Mouse (Mus musculus) brain, embryonic 14.5 days (tissue): ENCODE data around the gene Upk3a. TPM values are rescaled to one million over a fixed set of nuclear protein-coding genes. Genes with fewer than 3 reads are reported as not detected.

Experiments used
- DNase-seq: peaks from one replicate; pipeline ENCODE4 v3.0.0-alpha.2; 2011; ENCODE audit warnings: low read depth
- CTCF ChIP-seq: fragments of 200-500 bp; IDR thresholded peaks from 2 replicates; pipeline ENCODE4 v1.5.1; 2012; ENCODE audit warnings: inconsistent platforms, mild to moderate bottlenecking, moderate library complexity, borderline replicate concordance; ENCODE audit not compliant: insufficient read depth, insufficient read length; ENCODE audit errors: extremely low read depth
- POLR2A ChIP-seq: fragments of 200-500 bp; IDR thresholded peaks from 2 replicates; pipeline ENCODE4 v1.6.1; 2012; ENCODE audit warnings: mild to moderate bottlenecking, inconsistent platforms, borderline replicate concordance; ENCODE audit not compliant: poor library complexity, insufficient read depth, insufficient read length, severe bottlenecking; ENCODE audit errors: extremely low read depth
- polyA plus RNA-seq: library from polyadenylated mRNA; depleted of rRNA; stranded (reverse); fragments of >200 nt; gene quantifications from 2 replicates; pipeline ENCODE4 v1.2.3, GENCODE M21; 2012; rRNA removed

Upk3a gene
- polyA plus RNA-seq: 0.28 and 0.53 TPM in 2 replicates

GRCm38 (mm10) chr15:85016951-85017664, at the start of gene Upk3a:
Gene Upk3a, plus strand, starts transcription at chr15:85017141.
- TF ChIP-seq CTCF: no peak
- no peak for TF ChIP-seq POLR2A
- no peak for DNase-seq

GRCm38 (mm10) chr15:84968534-84968933, 48.4 kb upstream of the Upk3a start:
- no peak for TF ChIP-seq POLR2A
- no peak for TF ChIP-seq CTCF

DNA sequence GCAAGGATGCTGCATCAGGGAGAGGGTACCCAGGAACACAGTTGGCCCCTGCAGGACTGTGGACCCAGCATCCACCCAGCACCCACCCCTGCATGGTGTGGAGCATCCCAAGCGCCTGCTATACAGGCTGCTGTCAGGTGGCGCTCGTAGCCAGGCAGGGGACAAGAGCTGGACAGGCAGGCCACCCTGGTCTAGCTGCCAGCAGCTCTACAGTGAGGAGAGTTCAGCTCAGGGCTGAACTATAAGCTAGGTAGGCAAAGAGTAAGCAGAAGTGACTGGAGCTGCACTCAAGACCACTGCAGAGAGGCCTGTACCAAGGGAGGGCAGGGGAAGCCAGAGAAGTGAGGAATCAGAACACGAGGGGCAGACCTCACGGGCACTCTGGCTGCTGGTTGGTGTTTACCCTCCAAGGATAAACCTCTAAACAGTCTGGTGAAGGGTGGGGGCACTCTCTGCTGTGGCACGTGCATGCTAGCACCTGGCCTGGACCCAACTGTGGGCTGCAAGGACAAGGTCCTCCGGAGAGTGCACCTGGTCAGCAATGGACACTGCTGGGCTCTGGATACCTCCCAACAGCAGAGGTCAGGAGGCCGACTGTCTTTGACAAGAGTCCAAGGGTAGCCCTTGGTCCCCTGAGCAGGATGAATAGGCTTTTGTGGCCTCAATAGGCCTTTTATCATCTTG, 43.9 kb upstream of the Upk3a start:
- DNase-seq: no peak
- TF ChIP-seq POLR2A (no peak), CTCF (no peak)

More at GRCm38 (mm10) chr15:84968534-84968933, 48.4 kb upstream of the Upk3a start:
- DNase-seq: no peak

DNA sequence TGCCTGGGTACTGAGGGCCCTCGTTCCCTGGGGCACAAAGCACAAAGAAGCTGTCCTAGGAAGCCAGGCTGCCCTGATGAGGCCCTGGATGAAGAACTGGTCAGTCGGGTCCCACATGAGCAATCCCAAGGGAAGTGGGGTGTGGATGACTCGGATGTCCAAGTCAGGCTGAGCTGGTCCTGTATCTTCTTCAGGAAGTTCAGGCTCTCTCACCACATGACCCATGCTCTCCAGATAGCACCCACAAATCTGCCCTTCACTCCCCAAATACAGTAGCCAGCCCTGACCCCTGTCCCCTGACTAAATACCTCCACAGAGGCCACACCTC, 43.4 kb upstream of the Upk3a start:
- DNase-seq: no peak
- no peak for TF ChIP-seq POLR2A

DNA sequence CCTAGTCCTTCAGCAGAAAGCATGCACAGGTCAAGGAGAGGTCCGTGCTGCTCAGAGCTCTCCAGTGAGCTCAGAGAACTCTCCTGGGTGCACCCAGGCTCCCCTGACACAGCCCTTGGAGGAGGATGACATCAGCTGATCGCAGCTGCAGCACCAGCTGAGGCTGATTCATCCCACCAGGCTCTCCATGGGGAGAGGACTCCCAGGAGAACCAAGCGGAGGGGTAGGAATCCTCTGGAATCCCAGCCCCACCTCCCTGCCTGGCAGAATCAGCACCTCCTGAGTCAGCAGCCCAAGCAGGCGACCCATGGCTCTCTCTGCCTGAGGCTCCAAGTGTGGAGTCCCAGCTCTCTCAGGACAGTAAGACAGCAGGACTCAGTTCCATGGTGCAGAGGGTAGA, 41.2 kb upstream of the Upk3a start:
- DNase-seq: no peak
- TF ChIP-seq POLR2A (no peak), CTCF (no peak)

DNA sequence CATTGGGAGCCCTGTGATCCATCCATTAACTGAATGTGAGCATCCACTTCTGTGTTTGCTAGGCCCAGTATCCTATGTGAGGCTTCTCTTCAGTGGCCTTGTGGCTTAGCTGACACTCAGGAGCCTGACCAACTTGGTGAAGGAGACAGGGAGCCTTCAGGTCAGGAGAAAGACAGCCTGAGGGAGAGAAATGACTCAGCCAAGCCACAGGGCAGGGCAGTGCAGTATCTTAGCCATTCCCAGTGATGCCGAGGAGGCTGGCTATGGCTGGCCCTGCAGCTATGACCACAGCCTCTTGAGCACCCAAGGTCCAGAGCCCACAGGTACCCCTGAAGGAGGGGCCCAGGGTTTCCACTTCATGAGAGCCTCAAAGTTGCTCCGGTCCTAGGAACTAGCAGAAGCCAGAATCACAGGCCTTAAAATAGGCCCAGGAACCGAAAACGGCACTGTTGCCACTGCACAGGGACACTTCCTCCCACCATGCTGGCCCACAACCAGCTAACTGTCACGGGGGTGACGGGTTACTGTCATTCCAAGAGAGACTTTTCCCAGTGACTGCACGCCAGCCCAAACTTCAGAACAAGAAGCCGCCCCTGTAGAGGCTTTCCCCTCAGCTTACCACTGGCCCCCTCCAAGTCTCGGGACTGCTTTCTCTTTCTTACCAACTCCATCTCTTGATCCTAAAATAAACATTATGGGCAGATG, 35.2 kb upstream of the Upk3a start:
- no peak for DNase-seq
- TF ChIP-seq CTCF (no peak), POLR2A (no peak)

DNA sequence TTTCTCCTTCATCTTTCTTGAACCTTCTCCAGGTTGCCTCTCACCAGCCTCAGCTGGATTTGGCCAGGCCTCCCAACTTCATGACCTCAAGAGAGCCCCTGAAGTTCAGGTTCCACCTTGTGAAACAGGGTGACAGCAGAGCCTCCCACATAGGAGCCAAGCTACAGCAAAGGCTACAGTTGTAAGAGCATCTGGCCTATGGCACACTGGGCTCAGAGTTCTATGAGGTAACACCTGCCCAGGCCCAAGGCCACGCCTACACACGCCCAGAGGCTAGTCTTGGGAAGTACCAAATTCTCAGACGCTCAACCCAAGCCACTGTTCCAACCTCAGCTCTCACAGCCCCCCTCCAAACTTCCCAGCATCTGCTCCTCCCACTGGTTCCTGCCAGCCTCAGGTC, 34.1 kb upstream of the Upk3a start:
- no peak for DNase-seq
- no peak for TF ChIP-seq POLR2A
- no peak for TF ChIP-seq CTCF

GRCm38 (mm10) chr15:84983721-84984120, 33.2 kb upstream of the Upk3a start:
- DNase-seq: no peak
- TF ChIP-seq POLR2A (no peak), CTCF (no peak)

DNA sequence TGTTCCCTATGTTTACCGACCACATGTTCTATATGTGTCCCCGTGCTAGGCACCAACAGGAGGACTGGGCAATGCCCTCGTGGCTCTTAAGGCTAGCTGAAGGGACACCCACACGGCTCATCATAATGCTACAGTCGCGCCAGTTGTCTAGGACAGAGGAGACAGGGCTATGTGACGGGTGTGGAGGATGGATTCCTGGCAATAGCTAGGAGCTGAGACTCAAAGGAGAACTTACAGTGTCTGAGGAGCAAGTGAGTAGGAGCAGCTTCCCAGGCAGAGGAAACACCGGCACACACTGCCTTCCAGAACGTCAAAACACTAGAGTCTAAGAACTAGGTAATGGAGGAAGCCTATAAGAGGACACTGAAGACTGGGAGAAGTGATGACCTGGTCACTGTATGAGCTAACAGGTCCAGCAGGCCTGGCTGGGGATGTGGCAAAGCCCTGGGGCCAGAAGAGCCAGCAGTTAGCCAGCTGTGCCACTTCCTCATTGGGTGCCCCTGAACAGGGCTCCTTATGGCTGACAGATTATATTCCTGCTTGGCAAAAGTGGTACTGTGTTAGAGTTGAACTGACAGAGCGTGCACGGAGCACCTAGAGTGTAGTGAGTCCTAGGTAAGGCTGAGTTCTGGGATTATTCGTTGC, 31.3 kb upstream of the Upk3a start:
- TF ChIP-seq POLR2A (no peak), CTCF (no peak)
- DNase-seq: no peak

- TF ChIP-seq POLR2A (no peak), CTCF (no peak)
- DNase-seq: no peak
Measured at GRCm38 (mm10) chr15:84986171-84987019, 30.5 kb upstream of the Upk3a start.
